Mouse (Mus musculus) testis, adult 2 months (tissue): ENCODE measurements around the gene Cyren. TPM values are rescaled to one million over a fixed set of nuclear protein-coding genes. Genes with fewer than 3 reads are reported as not detected.

Experiments used
- H3K27ac ChIP-seq: fragments of 200-500 bp; 2 replicates; pipeline ENCODE4 v1.5.1; 2012; ENCODE audit warnings: low read depth, low read length; ENCODE audit not compliant: control insufficient read depth, insufficient read depth
- H3K27me3 ChIP-seq: fragments of 200-500 bp; 2 replicates; pipeline ENCODE4 v1.6.1; 2012; ENCODE audit warnings: mild to moderate bottlenecking, low read length, moderate library complexity; ENCODE audit not compliant: control insufficient read depth, insufficient read depth
- H3K36me3 ChIP-seq: fragments of 200-500 bp; 2 replicates; pipeline ENCODE4 v1.6.1; 2012; ENCODE audit warnings: mild to moderate bottlenecking, low read length; ENCODE audit not compliant: control insufficient read depth, insufficient read depth
- H3K4me1 ChIP-seq: fragments of 200-500 bp; 2 replicates; pipeline ENCODE4 v1.6.1; 2012; ENCODE audit warnings: low read length; ENCODE audit not compliant: control insufficient read depth, insufficient read depth
- H3K4me3 ChIP-seq: fragments of 200-500 bp; 2 replicates; pipeline ENCODE4 v1.5.1; 2012; ENCODE audit warnings: low read depth, mild to moderate bottlenecking, low read length, moderate library complexity, mixed read lengths; ENCODE audit not compliant: control insufficient read depth
- CTCF ChIP-seq: fragments of 200-500 bp; IDR thresholded peaks from 2 replicates; pipeline ENCODE4 v1.5.1; 2012; ENCODE audit warnings: low read depth, mild to moderate bottlenecking, inconsistent platforms, low read length, moderate library complexity; ENCODE audit not compliant: control insufficient read depth, insufficient read depth, insufficient replicate concordance
- POLR2A ChIP-seq: fragments of 200-500 bp; IDR thresholded peaks from 2 replicates; pipeline ENCODE4 v1.6.1; 2012; ENCODE audit warnings: low read depth, mild to moderate bottlenecking, inconsistent platforms, low read length, moderate library complexity; ENCODE audit not compliant: control insufficient read depth
- polyA plus RNA-seq: library from polyadenylated mRNA; depleted of rRNA; stranded (reverse); fragments of >200 nt; gene quantifications from 2 replicates; pipeline ENCODE4 v1.2.3, GENCODE M21; 2012

Cyren gene
- polyA plus RNA-seq, 1 experiment, result 1.2 TPM

GRCm38 (mm10) chr6:34871929-34872328, 5.9 kb downstream of the Cyren start:
- TF ChIP-seq POLR2A (no peak), CTCF (no peak)
- H3K4me1 ChIP-seq, result peaks cover 2% of the 10 kb centered on the region; the same call in 1 of the 2 replicates

GRCm38 (mm10) chr6:34870724-34871123, 7.1 kb downstream of the Cyren start:
- Histone ChIP-seq H3K36me3 (no peaks in the 10 kb centered on the region), H3K27ac (no peak overlapping the region), H3K27me3 (no peaks in the 10 kb centered on the region), H3K4me3 (no peak overlapping the region), H3K4me1 (no peaks in the 10 kb centered on the region; the same call in 1 of the 2 replicates)
- TF ChIP-seq POLR2A (no peak), CTCF (no peak)

More at GRCm38 (mm10) chr6:34871929-34872328, 5.9 kb downstream of the Cyren start:
- H3K27me3 ChIP-seq, result no peaks in the 10 kb centered on the region
- H3K36me3 ChIP-seq, result no peaks in the 10 kb centered on the region
- no peak overlapping the region for H3K27ac ChIP-seq
- no peak overlapping the region for H3K4me3 ChIP-seq

GRCm38 (mm10) chr6:34870136-34870535, 7.7 kb downstream of the Cyren start:
- Histone ChIP-seq H3K36me3 (no peaks in the 10 kb centered on the region), H3K4me3 (no peak overlapping the region), H3K27me3 (no peaks in the 10 kb centered on the region), H3K27ac (no peak overlapping the region), H3K4me1 (peaks cover 2% of the 10 kb centered on the region; the same call in 1 of the 2 replicates)
- TF ChIP-seq POLR2A (no peak), CTCF (no peak)

- Histone ChIP-seq H3K4me3 (no peak overlapping the region), H3K27ac (no peak overlapping the region), H3K36me3 (no peaks in the 10 kb centered on the region), H3K4me1 (peaks cover 2% of the 10 kb centered on the region; the same call in 1 of the 2 replicates), H3K27me3 (no peaks in the 10 kb centered on the region)
- TF ChIP-seq POLR2A (no peak), CTCF (no peak)
Measured at GRCm38 (mm10) chr6:34869225-34869915, 8.5 kb downstream of the Cyren start.

GRCm38 (mm10) chr6:34868507-34869217, 9.2 kb downstream of the Cyren start:
- TF ChIP-seq CTCF (no peak), POLR2A (no peak)
- no peak overlapping the region for H3K27ac ChIP-seq
- H3K4me1 ChIP-seq, result peaks cover 2% of the 10 kb centered on the region; the same call in 1 of the 2 replicates
- no peaks in the 10 kb centered on the region for H3K36me3 ChIP-seq
- no peak overlapping the region for H3K4me3 ChIP-seq
- H3K27me3 ChIP-seq, result no peaks in the 10 kb centered on the region

- Histone ChIP-seq H3K4me1 (peaks cover 2% of the 10 kb centered on the region; the same call in 1 of the 2 replicates), H3K27ac (no peak overlapping the region), H3K27me3 (no peaks in the 10 kb centered on the region), H3K36me3 (no peaks in the 10 kb centered on the region), H3K4me3 (no peak overlapping the region)
- TF ChIP-seq POLR2A, result no peak
- TF ChIP-seq CTCF, result no peak
Measured at GRCm38 (mm10) chr6:34867995-34868350, 9.9 kb downstream of the Cyren start.

GRCm38 (mm10) chr6:34867301-34867994, 10.4 kb downstream of the Cyren start:
- H3K27ac ChIP-seq, result no peak overlapping the region

More at GRCm38 (mm10) chr6:34867301-34867994, 10.4 kb downstream of the Cyren start:
- H3K4me3 ChIP-seq, result no peak overlapping the region
- H3K36me3 ChIP-seq, result no peaks in the 10 kb centered on the region
- TF ChIP-seq POLR2A (no peak), CTCF (no peak)
- H3K4me1 ChIP-seq, result peaks cover 2% of the 10 kb centered on the region; the same call in 1 of the 2 replicates
- no peaks in the 10 kb centered on the region for H3K27me3 ChIP-seq
